Mouse (Mus musculus): ENCODE measurements at regions not wholly inside any gene's neighbourhood (a gene's known extent, or its start where the extent isn't known, plus 50 kb on each side); places are given as distances from the start of the nearest gene placed in this dataset.

DNA sequence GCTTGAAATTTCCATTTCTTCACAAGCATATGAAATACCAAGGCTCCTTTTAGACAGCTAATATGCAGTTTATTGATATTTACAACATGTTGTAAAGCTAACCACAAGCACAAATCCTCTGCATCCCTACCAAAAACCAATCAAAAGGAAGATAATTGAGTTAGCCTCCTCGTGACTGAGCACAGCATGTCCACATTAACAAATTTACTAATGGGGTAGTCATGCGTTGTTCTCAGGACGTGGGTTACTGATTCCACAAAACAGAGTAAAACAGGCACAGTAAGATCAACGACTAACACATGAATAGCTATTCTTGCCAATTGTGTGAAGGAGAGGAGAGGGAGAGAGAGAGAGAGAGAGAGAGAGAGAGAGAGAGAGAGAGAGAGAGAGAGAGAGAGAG, 169.3 kb upstream of the Lyplal1 start:
- DNase-seq, result no peak

DNA sequence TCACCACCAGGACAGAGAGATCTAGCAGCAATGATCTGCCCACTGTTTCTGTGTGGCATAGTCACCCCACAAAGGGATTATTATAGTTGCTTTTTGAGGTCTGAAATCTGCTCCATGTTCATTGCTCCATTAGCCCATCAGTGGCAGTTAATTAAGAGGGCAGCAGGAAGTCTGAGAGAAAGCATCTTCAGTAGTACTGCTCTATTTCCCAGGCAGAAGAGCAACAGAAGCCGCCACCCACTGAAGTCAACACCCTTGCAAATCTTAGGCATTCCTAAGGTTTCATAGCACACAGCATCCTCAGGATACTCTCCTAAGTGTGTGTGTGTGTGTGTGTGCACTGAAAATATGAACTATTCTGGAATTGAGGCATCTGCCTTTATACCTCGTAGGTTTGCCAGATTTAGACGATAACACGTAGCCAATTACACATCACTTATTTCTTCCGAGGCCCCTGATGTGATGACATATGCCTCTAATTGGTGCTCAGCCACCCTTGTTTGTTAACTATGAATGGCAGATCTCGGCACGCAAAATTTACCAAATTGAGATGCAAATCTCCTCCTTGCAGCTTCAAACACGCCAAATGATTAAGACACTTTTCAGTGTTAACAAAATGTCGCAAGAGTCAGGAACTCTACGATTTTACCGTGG, 161.0 kb upstream of the Lyplal1 start:
- DNase-seq, result no peak

DNA sequence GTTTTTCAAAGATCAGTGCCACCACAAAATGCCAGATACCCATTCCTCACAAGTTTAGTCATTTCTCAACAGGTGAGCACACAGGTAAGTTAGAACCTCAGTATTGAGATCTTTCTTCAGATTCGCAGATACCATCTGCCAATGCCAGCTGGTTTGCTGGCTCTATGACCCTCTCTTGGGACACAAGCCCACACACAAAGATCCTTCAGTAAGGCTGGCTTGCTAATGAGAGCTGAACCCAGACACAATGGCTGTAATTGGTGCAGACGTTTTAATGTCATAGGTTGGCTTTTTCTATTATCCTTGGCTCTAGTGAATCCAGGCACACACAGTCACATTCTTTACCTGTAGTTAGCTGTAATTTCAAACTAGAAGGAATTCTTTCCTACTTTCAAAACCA, 154.3 kb upstream of the Lyplal1 start:
- DNase-seq, result no peak

DNA sequence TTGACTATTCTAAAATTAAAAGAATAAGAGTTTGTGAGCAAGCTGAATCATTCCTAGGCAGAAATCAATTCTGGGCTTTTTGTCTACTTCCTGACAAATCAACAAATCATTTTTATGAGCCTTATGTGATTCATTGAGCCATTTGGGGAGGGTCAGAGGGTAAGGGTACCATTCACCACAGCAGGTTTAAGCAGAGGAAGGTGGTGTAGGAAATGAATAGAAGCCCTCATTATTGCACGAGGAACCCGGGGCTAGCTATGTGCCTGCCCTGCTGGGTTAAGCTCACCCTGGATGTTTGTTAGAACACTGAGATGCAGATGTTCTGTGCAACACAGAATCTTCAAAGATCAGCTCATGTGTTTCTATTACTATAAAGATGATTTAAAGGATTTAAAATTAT, 150.2 kb upstream of the Lyplal1 start:
- DNase-seq, result no peak

DNA sequence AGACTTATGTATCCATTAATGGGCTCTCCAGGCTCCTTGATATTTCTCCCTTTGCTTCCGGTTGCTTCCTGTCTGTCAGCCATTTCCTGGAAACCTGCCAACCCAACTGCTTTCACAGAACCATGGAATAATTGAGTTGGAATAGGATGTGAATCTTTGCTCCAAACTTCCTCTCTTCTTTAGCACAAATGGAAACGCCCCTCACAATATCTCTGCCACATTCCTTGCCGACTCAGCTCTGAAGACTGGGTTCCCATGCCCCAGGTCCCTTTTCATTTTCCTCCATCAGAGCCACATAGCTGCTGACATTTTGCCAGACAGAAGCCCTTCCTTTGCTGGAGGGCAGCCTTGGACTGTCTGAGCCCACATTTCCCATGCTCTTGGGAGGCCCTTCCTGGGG, 147.5 kb upstream of the Lyplal1 start:
- DNase-seq, result no peak

DNA sequence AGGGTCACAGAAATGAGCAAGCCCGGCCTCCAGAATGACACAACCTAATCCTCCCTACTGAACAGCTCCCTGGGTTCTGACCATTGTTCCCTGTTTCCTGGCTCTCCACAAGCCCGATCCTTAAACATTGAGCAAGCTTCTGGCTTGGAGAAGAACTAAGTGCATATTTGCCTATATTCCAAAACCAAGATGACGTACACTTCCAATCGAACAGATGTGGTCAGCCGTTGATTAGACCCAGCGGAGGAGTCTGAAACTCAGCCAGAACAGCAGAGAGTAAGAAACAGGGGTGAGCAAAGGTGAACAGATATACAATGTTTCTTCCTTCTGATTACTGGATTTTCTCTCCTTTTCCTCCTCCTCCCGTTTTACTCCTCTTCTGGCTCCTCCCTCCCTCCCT, 146.8 kb upstream of the Lyplal1 start:
- DNase-seq, result no peak

DNA sequence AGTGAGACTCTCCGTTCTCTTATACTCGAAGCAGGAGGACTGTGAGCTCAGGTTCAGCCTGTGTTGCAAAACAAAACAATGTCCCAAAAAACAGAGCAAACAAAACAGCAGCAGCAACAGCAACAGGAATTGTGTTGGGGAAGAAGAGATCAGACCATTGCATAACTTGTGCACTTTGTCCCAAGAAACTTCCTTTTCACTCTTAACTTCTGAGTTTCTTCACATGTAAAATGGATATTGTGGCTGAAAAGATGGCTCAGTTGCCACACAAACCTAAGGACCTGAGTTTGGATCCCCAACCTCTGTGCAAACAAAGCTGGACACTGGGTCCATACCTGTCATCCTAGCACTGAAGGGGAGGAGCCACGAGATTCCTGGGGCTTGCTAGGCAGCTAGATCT, 146.1 kb upstream of the Lyplal1 start:
- DNase-seq, result no peak

DNA sequence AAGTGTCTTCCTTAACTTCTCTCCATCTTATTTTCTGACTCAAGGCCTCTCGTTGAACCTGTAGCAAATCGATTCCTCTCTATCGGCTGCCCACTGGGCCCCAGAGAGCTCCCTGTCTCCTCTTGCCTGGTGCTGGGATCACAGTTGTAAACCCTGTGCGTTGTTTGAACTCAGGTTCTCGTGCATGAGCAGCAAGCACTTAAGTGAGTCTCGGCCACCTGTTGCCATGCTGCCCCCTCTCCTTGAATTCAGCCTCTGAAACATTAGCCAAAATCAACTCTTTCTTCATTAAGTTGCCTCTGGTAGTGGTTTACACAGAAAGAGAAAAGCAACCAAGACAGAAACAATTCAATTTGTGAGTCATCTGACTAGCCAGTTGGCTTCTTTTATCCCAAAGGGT, 144.9 kb upstream of the Lyplal1 start:
- DNase-seq, result no peak

DNA sequence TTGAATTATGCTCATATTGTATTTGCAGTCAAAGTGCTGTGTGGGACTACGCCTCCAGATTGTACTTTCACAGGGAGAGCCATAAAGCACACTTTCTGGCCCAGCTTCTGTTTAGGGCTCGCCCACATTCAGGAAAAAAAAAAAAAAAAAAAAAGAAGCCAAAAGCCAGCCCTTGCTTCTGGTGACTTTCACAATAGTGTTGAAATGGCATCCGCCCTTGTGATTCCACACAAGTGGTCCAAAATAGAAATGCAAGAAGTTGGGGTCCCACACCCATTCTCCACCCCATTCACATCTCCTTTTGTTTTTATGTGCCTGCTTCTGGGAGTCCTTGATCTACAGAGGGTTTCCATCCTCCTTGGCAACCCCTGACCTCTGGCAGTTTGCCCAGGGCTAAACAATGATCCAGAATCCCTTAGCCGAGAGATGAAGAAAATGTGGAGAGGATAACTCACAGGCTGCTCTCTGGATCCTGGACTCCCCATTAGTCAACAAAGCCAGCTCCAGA, 144.3 kb upstream of the Lyplal1 start:
- no peak for DNase-seq

DNA sequence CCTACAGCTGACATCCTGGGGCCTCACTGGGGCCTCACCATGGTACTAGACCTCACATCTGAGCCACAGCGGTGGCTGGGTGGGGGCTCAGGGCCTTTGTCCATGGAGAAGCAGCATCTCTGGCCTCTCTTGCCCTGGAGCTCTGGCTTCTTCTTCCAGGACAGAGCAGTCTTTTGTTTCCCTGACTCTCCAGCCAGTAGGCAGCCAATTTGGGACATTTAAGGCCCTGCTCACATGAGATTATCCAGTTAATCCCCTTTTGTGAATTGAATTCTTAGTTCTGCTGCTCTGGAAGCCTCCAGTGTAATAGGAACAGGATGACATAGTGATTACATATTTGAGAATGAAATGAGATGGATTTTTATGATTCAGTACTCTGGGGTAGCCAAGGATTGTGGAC, 140.5 kb upstream of the Lyplal1 start:
- DNase-seq, result no peak

DNA sequence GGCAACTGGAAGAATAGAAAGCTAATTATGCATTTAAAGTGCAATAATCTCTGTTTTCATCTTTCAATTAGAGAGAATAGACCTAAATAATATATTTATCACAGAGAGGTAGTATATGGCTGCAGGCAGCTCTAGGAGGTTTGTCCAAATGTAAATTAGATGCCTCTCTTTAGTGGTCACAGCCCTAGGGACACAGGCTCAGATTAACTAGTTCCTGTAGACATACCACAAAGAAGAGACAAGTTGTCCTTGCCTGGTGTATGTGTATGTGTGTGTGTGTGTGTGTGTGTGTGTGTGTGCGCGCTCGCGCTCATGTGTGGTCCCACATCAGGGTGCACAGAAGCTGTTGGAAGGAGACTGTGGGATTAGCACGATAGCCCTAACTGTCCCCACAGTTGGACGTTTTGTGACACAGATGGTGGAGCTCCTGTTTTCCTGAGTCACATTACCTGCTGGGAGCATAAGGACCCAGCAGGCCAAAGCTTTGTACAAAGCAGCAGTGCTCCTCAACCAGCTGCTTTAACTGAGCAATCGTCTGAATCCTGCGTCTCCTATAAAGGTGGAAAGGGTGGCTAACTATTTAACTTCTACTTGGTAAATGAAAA, 138.5 kb upstream of the Lyplal1 start:
- DNase-seq, result peak in 1 of 2 experiments; percentile 14

DNA sequence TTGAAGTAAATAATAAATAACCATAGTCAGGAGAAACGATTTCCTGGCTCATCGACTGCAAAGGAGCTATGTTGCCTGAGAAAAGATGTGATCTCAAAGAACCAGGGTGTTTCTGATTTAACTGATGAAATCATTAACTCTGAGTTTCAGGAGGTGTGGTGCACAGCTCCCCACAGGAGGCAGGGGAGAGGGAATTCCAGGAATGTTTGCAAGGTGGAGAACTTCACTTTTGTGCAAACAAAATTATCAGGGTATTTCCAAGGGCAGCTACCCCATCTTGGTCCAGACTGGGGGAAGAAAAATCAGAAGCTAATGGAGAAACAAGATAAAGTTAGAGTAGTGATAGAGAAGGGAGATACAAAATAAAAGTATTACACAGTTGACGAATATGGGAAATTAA, 137.4 kb upstream of the Lyplal1 start:
- DNase-seq, result no peak

DNA sequence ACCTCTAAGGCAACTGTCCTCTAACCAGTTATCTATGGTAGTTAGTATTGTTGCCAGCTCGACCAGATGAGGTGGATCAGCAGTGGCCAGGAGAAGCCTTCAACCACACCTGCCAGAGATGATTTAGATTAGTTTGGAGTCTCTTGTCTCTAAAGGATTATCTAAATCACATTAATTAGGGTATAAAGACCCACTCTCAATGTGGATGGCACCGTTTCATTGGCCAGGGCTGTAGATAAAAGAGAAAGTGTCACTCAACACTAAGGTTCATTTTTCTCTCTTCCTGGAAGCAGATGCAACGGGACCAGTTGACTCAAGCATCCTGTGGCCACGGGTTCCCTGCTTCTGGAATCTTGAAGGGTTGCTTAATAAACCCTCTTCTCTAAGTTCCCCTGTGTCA, 135.4 kb upstream of the Lyplal1 start:
- no peak for DNase-seq

DNA sequence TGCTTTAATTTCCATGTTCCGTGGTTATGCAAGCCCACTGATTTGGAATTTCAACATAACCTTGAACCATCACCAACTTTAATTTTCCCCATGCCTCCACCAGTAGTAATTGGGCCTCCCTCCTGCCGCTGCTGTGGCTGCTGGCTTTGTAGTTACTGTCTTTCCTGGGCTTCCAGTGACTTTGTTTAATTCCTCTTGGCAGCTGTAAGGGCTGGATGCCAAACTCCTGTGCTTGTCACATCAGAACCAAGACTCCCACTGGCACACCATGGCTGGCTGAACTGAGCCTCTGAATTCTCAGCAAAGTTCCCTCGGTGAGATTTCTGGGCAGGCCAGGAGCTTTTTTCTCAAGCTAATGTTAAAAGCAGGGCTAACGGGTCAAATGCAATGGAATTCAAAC, 133.2 kb upstream of the Lyplal1 start:
- DNase-seq, result no peak

DNA sequence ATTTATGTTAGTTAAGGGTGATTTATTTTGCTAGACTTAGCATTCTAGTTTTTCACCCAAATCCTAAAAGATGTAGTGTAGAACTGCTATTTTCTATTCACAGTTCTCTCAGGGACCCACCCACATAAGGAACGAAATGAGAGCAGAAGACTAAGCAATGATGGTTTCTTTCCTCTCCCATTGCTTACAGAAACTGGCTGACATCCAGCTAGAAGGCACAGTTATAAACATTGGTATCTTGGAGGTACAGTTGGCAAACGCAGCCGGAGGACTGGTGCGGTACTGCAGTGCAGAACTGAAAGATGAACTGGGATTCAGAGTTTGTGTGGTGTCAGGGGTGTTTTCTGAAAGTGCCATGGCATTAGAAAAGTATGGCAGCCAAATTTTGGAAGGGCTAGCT, 132.1 kb upstream of the Lyplal1 start:
- no peak for DNase-seq

DNA sequence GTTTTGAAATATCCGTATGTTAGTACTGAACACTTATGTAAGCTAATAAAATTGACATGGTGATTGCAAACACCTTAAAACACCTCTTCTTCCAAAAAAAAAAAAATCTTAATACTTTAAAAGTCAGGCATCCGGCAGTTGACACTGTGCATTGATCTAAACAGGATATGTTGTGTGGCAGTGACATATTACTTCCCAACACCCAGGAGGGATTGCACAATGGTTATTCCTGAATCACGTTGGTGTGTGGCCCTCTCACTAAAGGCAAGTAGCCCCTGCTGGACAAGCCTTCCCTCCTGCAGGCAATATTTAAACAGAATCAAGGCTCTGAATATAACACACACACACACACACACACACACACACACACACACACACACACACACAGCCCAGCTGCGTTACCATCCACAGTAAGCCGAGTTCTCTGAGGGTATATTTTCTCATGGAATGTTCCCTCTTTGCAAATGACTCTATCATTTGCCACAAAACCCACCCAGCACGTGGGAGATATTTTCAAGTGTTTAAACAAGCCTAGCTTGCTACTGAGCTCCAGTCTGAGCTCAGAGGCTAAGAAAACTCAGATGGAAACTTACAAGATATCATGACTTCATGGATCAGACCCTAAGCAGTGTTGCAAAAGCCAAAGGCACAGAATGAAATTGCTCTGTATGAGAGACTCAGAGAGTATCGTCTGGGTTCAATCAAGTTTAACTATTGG, 128.8 kb upstream of the Lyplal1 start:
- DNase-seq, result no peak

DNA sequence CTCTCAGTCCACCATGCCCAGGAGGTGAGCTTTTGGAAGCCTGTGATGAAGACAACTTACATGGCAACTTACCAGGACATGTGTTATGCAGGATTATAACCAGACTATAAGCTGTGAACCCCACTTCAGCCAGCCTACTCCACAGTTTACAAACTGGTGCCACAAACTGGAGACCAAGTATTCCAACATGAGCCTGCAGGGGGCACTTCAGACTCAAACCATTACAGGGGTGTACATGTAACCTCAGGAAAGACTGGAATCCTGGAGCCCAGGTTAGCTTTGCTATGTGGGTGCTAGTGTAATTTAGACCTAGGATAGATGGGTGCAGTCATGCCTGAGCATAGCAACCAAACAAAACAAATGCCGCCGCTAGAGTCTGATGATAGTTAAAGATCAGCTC, 124.0 kb upstream of the Lyplal1 start:
- no peak for DNase-seq

DNA sequence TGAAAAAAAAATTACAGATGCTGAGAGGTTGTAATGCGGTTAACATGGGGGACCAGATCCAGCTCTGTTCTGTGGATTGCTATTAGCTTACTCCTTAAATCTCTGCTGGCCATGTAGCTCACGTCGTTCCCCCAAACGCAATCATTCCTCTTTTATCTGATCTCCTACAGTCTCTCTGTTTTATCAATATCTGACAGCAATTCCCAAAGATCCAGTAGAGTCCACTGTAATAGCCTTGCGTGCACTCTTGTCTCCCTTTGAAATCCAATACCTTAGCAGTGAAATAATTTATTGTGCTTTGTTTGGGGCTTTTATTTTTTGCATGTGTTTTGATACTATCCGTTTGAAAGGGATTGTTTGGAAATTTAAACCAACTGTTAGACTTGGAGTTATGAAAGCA, 120.4 kb upstream of the Lyplal1 start:
- DNase-seq, result no peak

DNA sequence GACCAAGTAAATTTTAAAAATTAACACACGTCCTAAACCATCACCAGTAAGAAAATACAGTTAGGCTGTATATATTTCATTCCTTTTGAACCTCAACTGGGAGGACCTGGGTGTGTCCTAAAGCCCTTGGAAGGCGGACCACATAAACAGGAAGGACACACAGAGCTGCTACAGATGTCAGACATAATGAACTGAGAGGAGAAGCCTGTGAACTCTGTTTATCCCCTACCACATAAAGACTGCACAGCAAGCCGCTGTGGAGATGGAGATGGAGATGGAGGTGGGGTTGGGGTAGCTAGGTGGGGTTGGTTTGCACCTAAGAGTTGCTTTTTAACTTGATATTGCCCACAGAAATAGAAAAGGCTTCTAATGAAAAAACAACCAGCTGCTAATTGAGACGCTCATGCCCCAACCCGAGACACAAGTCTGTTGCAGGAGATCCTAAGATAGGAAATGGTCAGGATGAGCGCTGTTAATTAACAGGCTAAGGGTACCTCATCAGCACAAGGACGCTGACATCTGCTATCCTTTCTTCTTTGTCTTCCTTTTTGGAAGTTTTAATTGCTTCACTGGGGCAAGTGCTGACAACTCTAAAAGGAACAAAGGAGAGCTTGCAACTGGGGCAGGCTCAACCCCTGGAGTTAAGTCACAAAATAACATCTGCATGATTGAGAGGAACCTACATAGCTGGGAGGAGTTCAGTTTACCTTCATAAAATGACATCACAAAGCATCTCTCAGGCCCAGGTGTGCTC, 119.3 kb upstream of the Lyplal1 start:
- DNase-seq, result no peak

DNA sequence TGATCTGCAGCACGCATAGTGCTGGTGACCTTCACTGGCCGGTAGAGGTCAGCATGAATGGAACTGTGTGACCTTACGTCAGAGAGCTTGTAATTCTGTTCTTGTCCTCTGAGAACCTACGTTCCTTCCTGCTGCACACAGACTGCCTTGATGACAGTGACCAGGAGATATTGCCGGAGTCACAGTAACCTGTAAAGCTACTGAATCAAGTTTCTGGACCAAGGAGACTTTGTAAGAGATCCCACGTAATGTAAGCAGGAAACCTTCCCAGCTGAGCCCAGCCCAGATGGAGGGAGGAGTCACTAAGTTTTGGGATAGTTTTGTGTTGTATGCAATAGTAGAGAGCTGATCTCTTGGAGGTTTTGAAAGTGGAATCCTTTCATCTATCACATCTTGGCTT, 117.4 kb upstream of the Lyplal1 start:
- no peak for DNase-seq

DNA sequence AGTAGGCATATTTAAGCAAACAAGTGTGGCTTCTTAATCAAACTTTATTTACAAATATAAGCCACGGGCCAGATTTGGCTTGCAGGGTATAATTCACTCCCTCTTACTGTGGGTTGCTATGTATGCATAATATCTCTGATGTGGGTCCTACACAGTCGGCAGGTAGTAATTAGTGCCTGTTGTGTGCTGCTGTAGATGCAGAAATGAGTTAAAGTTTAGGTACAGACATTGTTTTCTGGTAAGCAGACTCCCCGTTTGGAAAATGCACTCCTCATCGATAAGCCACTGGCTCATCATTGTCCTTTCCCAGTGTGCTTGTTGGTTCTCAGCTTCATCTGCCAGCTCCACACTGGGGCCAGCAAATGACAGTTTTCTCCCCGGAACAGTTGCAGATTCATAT, 113.4 kb upstream of the Lyplal1 start:
- DNase-seq, result no peak

DNA sequence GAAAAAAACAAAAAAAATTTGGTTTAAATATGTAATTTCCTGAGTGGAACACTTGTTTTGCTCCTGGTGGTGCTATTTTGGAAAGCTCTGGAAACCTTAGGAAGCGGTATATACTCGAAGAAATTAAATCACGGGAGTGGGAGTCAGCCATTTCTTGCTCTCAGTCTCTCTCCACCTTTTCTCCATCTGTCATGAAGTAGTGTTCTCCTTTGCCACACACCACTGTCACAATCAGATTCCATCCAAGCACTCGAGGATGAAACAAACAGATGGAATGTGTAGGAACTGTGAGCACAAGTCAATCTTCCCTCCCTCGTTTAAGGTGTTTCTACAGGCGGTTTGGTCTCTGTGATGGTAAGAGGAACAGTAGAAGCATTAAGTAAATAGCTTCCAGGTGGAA, 112.7 kb upstream of the Lyplal1 start:
- DNase-seq, result no peak

DNA sequence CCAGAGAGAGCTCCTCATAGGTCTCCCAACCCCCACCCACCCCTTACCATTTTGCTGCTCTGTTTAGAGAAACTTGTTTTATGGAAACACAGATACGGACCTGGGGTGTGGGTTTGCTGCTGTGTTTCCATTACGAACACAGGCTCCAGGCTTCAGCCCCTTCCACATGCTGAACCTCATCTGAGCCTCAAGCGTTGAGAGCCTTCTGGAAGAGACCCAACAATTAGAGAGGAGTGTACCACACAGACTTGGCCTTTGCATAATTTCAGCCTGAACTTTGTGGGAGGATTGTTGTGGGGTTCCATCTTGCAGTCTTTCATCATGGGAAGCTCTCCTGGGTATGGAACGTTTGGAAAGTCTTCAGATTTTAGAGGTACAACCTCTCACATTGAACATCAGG, 111.3 kb upstream of the Lyplal1 start:
- no peak for DNase-seq

DNA sequence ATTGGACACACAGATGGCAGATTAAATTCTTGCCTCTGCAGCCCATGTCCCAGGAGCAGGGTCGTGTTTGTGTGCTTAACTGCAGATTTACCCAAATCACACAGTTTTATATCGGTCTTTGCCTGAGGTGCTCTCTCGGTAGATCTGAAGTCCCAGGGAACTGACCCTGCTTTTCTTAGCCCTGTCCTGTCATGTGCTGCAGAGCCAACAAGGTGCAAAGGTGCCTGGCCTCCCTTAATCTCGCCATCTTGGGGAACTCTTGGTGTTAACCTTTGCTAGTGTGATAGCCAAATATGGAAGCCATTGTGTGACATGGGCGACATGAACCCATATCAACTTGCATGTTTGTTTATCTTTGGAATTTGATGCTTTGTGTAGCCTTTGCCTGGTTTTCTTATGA, 107.1 kb upstream of the Lyplal1 start:
- no peak for DNase-seq

Measured in cerebellum, postnatal 36 days (tissue).